Mouse (Mus musculus) left cerebral cortex, postnatal 36 days (tissue): ENCODE measurements around the gene Kntc1. TPM values are rescaled to one million over a fixed set of nuclear protein-coding genes. Genes with fewer than 3 reads are reported as not detected.

Experiments used
- DNase-seq, 2 experiments: peaks; one replicate each; pipeline ENCODE4 v3.0.0; 2021 to 2022; ENCODE audit warnings: low spot score in 2 of 2, mixed read lengths in 1 of 2
- intact Hi-C: fragments of 180-260 bp; cut with DNase I; formaldehyde crosslinking; loops from one replicate; pipeline ENCODE4 v1.15.1; 2025
- total RNA-seq, 2 experiments: library from RNA; stranded (reverse); gene quantifications; 2 replicates each; pipeline ENCODE4 v1.2.3; 2021

Kntc1 gene
- total RNA-seq, 2 experiments from 2014 or later, result 0.84 to 1.2 TPM

GRCm38 (mm10) chr5:123793081-123793480 lies 43.6 kb downstream of the Kntc1 start:
- intact Hi-C loops, result no loop called here
- no peak for DNase-seq

- DNase-seq, result peak; percentile 30 to 46
- intact Hi-C loops, result no loop called here
Measured at GRCm38 (mm10) chr5:123806334-123806733, 56.8 kb downstream of the Kntc1 start.

- DNase-seq, result no peak
- intact Hi-C loops, result no loop called here
Measured at GRCm38 (mm10) chr5:123808541-123808940, 59.0 kb downstream of the Kntc1 start.

- intact Hi-C loops, result no loop called here
- DNase-seq, result no peak
Measured at GRCm38 (mm10) chr5:123809156-123809555, 59.6 kb downstream of the Kntc1 start.

GRCm38 (mm10) chr5:123816891-123817290 lies 67.4 kb downstream of the Kntc1 start:
- DNase-seq, result no peak
- intact Hi-C loops, result no loop called here

GRCm38 (mm10) chr5:123818941-123819577 lies 69.5 kb downstream of the Kntc1 start:
- DNase-seq, result peak; percentile 69 to 75
- intact Hi-C loops, result no loop called here

- no peak for DNase-seq
Measured at GRCm38 (mm10) chr5:123820501-123821263, 71.2 kb downstream of the Kntc1 start.

GRCm38 (mm10) chr5:123821264-123821571 lies 71.7 kb downstream of the Kntc1 start:
- intact Hi-C loops, result no loop called here
- DNase-seq, result no peak

More at GRCm38 (mm10) chr5:123820501-123821263, 71.2 kb downstream of the Kntc1 start:
- intact Hi-C loops, result no loop called here

GRCm38 (mm10) chr5:123822706-123823105 lies 73.2 kb downstream of the Kntc1 start:
- no peak for DNase-seq
- intact Hi-C loops, result no loop called here

- intact Hi-C loops, result loop anchor here (2.0 to 5.0 kb wide), 2 partner anchors 79 to 170 kb away; partner anchors contain the start of gene Denr
- DNase-seq, result no peak
Measured at GRCm38 (mm10) chr5:123827659-123828091, 78.2 kb downstream of the Kntc1 start.

- no peak for DNase-seq
- intact Hi-C loops, result no loop called here
Measured at GRCm38 (mm10) chr5:123832309-123832708, 82.8 kb downstream of the Kntc1 start.

- intact Hi-C loops, result no loop called here
- no peak for DNase-seq
Measured at GRCm38 (mm10) chr5:123834836-123835235, 85.3 kb downstream of the Kntc1 start.

GRCm38 (mm10) chr5:123837371-123837770 lies 87.9 kb downstream of the Kntc1 start:
- no peak for DNase-seq
- intact Hi-C loops, result no loop called here

GRCm38 (mm10) chr5:123842221-123842934 lies 92.9 kb downstream of the Kntc1 start:
- DNase-seq, result no peak
- intact Hi-C loops, result no loop called here

- intact Hi-C loops, result no loop called here
- DNase-seq, result no peak
Measured at GRCm38 (mm10) chr5:123842935-123843282, 93.4 kb downstream of the Kntc1 start.

GRCm38 (mm10) chr5:123843816-123844215 lies 94.3 kb downstream of the Kntc1 start:
- intact Hi-C loops, result no loop called here

GRCm38 (mm10) chr5:123844316-123844715 lies 94.8 kb downstream of the Kntc1 start:
- intact Hi-C loops, result no loop called here
- no peak for DNase-seq

More at GRCm38 (mm10) chr5:123843816-123844215, 94.3 kb downstream of the Kntc1 start:
- no peak for DNase-seq

- intact Hi-C loops, result no loop called here
- no peak for DNase-seq
Measured at GRCm38 (mm10) chr5:123851398-123851797, 101.9 kb downstream of the Kntc1 start.

- intact Hi-C loops, result no loop called here
- DNase-seq, result no peak
Measured at GRCm38 (mm10) chr5:123853877-123854504, 104.5 kb downstream of the Kntc1 start.

GRCm38 (mm10) chr5:123854511-123854910 lies 105.0 kb downstream of the Kntc1 start:
- intact Hi-C loops, result no loop called here
- DNase-seq, result no peak
